Mouse (Mus musculus): ENCODE results near the gene Tceanc. TPM values are rescaled to one million over a fixed set of nuclear protein-coding genes. Genes with fewer than 3 reads are reported as not detected.

The Tceanc gene
- 1.8 and 1.9 TPM in 2 replicates for polyA plus RNA-seq (2012; rRNA removed)

- Histone ChIP-seq H3K27me3 (ENCODE audit: control insufficient read depth, insufficient read depth, low read length) (no peaks in the 10 kb centered on the region), H3K4me3 (replicated peaks; ENCODE audit: insufficient read depth, low read depth, low read length) (no peak within 1 kb of the TSS), H3K27ac (ENCODE audit: insufficient read depth, low read length) (no peak within 1 kb of the TSS), H3K4me1 (ENCODE audit: control insufficient read depth, insufficient read depth, low read length) (no peaks in the 10 kb centered on the region)
- WGBS = 29% methylated on average over 16 of the region's 16 CpGs
- DNase-seq = no peak
- TF ChIP-seq POLR2A (IDR thresholded peaks at IDR 0.05; ENCODE audit: borderline replicate concordance, insufficient read depth, low read length) = no peak
- TF ChIP-seq CTCF (IDR thresholded peaks at IDR 0.05; ENCODE audit: borderline replicate concordance, insufficient read depth, low read depth, low read length) = no peak
These were observed at the start of gene Tceanc for GRCm38 (mm10) chrX:166518345-166518744. Tceanc (minus strand) TSS chrX:166518567.

- no peak for DNase-seq
- Histone ChIP-seq H3K27me3 (ENCODE audit: control insufficient read depth, insufficient read depth, low read length) (no peaks in the 10 kb centered on the region), H3K4me3 (replicated peaks; ENCODE audit: insufficient read depth, low read depth, low read length) (no peak overlapping the region), H3K27ac (ENCODE audit: insufficient read depth, low read length) (no peak overlapping the region), H3K4me1 (ENCODE audit: control insufficient read depth, insufficient read depth, low read length) (no peaks in the 10 kb centered on the region)
- TF ChIP-seq POLR2A (IDR thresholded peaks at IDR 0.05; ENCODE audit: borderline replicate concordance, insufficient read depth, low read length) (no peak), CTCF (IDR thresholded peaks at IDR 0.05; ENCODE audit: borderline replicate concordance, insufficient read depth, low read depth, low read length) (no peak)
- WGBS = 90% methylated on average over 6 of the region's 6 CpGs
These were observed 47.6 kb upstream of the Tceanc start for GRCm38 (mm10) chrX:166565983-166566382.

- no peak overlapping the region for H3K4me3 ChIP-seq (replicated peaks; ENCODE audit: insufficient read depth, low read depth, low read length)
- WGBS = 77% methylated on average over 5 of the region's 5 CpGs
- DNase-seq = no peak
- H3K27ac ChIP-seq (ENCODE audit: insufficient read depth, low read length) = no peak overlapping the region
- no peaks in the 10 kb centered on the region for H3K27me3 ChIP-seq (ENCODE audit: control insufficient read depth, insufficient read depth, low read length)
- TF ChIP-seq CTCF (IDR thresholded peaks at IDR 0.05; ENCODE audit: borderline replicate concordance, insufficient read depth, low read depth, low read length) (no peak), POLR2A (IDR thresholded peaks at IDR 0.05; ENCODE audit: borderline replicate concordance, insufficient read depth, low read length) (no peak)
- no peaks in the 10 kb centered on the region for H3K4me1 ChIP-seq (ENCODE audit: control insufficient read depth, insufficient read depth, low read length)
These were observed 47.0 kb upstream of the Tceanc start for GRCm38 (mm10) chrX:166565401-166565800.

GRCm38 (mm10) chrX:166564900-166565299 is 46.5 kb upstream of the Tceanc start:
- Histone ChIP-seq H3K4me3 (replicated peaks; ENCODE audit: insufficient read depth, low read depth, low read length) (no peak overlapping the region), H3K27ac (ENCODE audit: insufficient read depth, low read length) (no peak overlapping the region), H3K27me3 (ENCODE audit: control insufficient read depth, insufficient read depth, low read length) (no peaks in the 10 kb centered on the region), H3K4me1 (ENCODE audit: control insufficient read depth, insufficient read depth, low read length) (no peaks in the 10 kb centered on the region)
- DNase-seq = no peak
- TF ChIP-seq POLR2A (IDR thresholded peaks at IDR 0.05; ENCODE audit: borderline replicate concordance, insufficient read depth, low read length) = no peak
- TF ChIP-seq CTCF (IDR thresholded peaks at IDR 0.05; ENCODE audit: borderline replicate concordance, insufficient read depth, low read depth, low read length) = no peak
- 66% methylated on average over 5 of the region's 5 CpGs for WGBS

- WGBS = 13% methylated on average over 3 of the region's 3 CpGs
- no peak for DNase-seq
- Histone ChIP-seq H3K27ac (ENCODE audit: insufficient read depth, low read length) (no peak overlapping the region), H3K27me3 (ENCODE audit: control insufficient read depth, insufficient read depth, low read length) (no peaks in the 10 kb centered on the region), H3K4me3 (replicated peaks; ENCODE audit: insufficient read depth, low read depth, low read length) (no peak overlapping the region), H3K4me1 (ENCODE audit: control insufficient read depth, insufficient read depth, low read length) (no peaks in the 10 kb centered on the region)
- TF ChIP-seq POLR2A (IDR thresholded peaks at IDR 0.05; ENCODE audit: borderline replicate concordance, insufficient read depth, low read length) (no peak), CTCF (IDR thresholded peaks at IDR 0.05; ENCODE audit: borderline replicate concordance, insufficient read depth, low read depth, low read length) (no peak)
These were observed 41.0 kb upstream of the Tceanc start for GRCm38 (mm10) chrX:166559333-166559732.

GRCm38 (mm10) chrX:166552355-166552754 is 34.0 kb upstream of the Tceanc start:
- Histone ChIP-seq H3K27ac (ENCODE audit: insufficient read depth, low read length) (no peak overlapping the region), H3K4me1 (ENCODE audit: control insufficient read depth, insufficient read depth, low read length) (no peaks in the 10 kb centered on the region), H3K4me3 (replicated peaks; ENCODE audit: insufficient read depth, low read depth, low read length) (no peak overlapping the region), H3K27me3 (ENCODE audit: control insufficient read depth, insufficient read depth, low read length) (no peaks in the 10 kb centered on the region)
- TF ChIP-seq CTCF (IDR thresholded peaks at IDR 0.05; ENCODE audit: borderline replicate concordance, insufficient read depth, low read depth, low read length) = no peak
- no peak for TF ChIP-seq POLR2A (IDR thresholded peaks at IDR 0.05; ENCODE audit: borderline replicate concordance, insufficient read depth, low read length)
- WGBS = 84% methylated on average over 7 of the region's 7 CpGs
- no peak for DNase-seq

- Histone ChIP-seq H3K4me3 (replicated peaks; ENCODE audit: insufficient read depth, low read depth, low read length) (no peak overlapping the region), H3K27ac (ENCODE audit: insufficient read depth, low read length) (no peak overlapping the region), H3K4me1 (ENCODE audit: control insufficient read depth, insufficient read depth, low read length) (no peaks in the 10 kb centered on the region), H3K27me3 (ENCODE audit: control insufficient read depth, insufficient read depth, low read length) (no peaks in the 10 kb centered on the region)
- TF ChIP-seq POLR2A (IDR thresholded peaks at IDR 0.05; ENCODE audit: borderline replicate concordance, insufficient read depth, low read length) = no peak
- no peak for TF ChIP-seq CTCF (IDR thresholded peaks at IDR 0.05; ENCODE audit: borderline replicate concordance, insufficient read depth, low read depth, low read length)
- DNase-seq = no peak
- WGBS = 75% methylated on average over 2 of the region's 2 CpGs
These were observed 28.1 kb upstream of the Tceanc start for GRCm38 (mm10) chrX:166546495-166546894.

- no peak for DNase-seq
- WGBS = 62% methylated on average over 4 of the region's 4 CpGs
- Histone ChIP-seq H3K27ac (ENCODE audit: insufficient read depth, low read length) (no peak overlapping the region), H3K4me3 (replicated peaks; ENCODE audit: insufficient read depth, low read depth, low read length) (no peak overlapping the region), H3K27me3 (ENCODE audit: control insufficient read depth, insufficient read depth, low read length) (no peaks in the 10 kb centered on the region), H3K4me1 (ENCODE audit: control insufficient read depth, insufficient read depth, low read length) (no peaks in the 10 kb centered on the region)
- TF ChIP-seq CTCF (IDR thresholded peaks at IDR 0.05; ENCODE audit: borderline replicate concordance, insufficient read depth, low read depth, low read length) (no peak), POLR2A (IDR thresholded peaks at IDR 0.05; ENCODE audit: borderline replicate concordance, insufficient read depth, low read length) (no peak)
These were observed 16.8 kb upstream of the Tceanc start for GRCm38 (mm10) chrX:166535138-166535537.
